Mouse (Mus musculus): ENCODE data around the gene Maz. TPM values are rescaled to one million over a fixed set of nuclear protein-coding genes. Genes with fewer than 3 reads are reported as not detected.

Maz gene
- total RNA-seq, 1 experiment from 2014 or later: 49.3 TPM

DNA sequence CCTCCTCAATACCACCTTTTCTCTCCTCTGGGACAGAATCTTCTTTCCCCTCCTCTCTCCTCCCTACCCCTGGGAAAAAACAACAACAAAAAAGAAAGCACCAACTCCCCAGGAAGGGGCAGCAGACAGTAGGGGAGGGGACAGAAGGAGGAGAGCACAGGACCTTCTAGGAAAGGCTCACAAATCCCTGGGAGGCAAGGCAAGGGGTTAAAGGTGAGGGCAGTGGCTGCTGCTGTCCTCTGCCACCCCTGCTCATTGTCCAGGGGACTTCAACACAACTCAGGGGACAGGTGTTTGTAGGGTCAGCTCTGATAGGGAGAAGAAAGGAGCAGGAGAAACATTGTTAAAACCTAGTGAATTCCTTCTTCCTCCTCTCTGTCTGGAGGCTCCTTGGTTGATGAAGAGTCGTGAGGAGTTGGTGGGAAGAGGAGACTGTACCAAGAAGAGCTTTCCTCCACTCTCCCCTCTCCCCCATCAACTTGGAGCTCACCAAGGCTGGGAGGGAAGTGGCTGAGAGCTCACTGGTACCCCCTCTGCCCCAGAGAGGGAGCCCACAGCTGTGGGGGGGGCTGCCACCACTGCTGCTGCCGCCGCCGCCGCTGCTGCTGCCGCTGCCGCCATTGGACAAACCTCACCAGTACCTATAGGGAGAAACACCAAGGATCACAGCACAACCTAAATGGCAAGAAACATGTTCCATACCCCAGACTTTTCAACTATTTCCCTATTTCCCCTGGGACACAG lies 4.1 kb downstream of the Maz start:
- no peak for ATAC-seq (ENCODE audit: extremely low read depth, insufficient number of reproducible peaks, low FRiP score, poor library complexity, severe bottlenecking)

DNA sequence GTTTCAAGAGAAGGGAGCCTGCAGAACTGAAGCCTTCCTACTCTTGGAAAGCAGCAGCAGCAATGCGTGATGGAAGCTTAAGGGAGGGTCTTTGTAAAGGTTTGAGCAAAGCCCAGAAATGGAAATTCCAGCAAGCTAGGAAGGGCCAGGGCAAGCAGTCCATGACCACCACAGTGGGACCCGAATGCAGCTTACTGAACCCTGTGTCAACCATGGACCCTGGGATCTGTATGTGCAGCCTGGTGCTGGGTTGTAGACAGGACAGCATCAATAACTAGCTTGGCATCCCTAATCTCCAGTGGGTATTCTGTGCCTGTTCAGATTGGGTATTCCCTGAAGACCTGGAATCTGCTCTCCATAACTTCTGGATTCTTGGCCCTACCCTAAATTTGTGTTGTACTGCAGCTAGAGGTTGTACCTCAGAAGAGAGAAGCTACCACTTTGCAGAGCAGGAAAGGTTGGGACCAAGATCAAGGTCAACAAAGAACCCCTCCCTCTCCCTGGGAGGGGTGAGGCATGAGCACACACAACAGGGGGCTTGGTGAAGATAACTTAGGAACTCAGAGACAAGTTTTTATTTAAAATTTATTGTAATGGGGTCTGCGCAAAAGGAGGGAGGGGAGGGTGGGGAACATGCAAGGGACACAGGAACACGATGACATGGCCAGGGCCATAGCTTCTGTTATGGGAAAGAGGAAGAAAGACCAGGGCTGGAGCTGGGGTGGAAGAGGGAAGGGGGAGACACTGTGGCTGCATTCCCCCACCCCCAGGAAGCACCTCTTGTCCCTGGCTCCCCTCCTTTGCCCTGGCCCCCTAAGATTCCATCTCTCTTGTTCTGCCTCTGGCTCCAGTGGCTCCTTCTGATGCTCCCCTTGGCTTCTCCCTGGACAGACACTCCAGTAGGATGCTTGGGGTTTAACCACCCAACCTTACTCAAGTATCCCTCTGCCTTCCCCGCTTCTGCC lies 5.0 kb downstream of the Maz start:
- no peak for ATAC-seq (ENCODE audit: extremely low read depth, insufficient number of reproducible peaks, low FRiP score, poor library complexity, severe bottlenecking)

DNA sequence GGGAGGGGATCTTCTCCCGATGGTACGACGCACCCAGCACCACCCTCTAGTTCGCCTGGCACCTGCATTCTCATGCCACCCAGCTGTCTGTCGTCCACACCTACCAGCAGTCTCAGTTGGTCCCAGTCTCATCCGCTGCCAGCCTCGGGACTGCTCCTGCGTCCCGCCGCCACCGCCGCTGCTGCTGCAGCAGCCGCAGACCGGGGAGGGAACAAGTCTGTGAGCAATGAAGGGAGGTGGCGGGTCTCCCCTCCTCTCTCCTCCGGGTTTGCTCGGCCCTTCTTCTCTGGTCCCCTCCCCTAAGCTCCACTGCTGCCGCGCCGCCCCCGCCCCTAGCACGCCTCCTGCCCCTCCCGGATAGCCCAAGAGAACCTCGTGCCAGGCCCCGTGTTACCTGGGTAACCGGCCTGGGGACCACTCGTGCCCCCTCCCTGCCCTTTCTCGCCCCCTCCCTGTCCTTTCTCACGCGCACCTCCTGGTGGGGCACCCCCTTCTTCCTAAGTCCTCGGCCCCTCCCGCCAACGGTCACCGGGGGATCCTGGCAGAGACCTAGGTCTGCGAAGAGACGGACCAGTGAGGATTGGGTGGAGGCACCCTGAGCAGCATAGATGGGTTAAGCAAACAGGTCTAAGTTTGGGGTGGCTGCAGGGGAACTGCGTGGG lies 5.8 kb downstream of the Maz start, which contains the start of the genes Gm42742 and Prrt2:
Gene Gm42742 (minus strand): TSS at position 197 of the 662 bp plus-strand sequence.
Gene Prrt2 (minus strand): TSS at position 311 of the 662 bp plus-strand sequence.
- ATAC-seq (ENCODE audit: extremely low read depth, insufficient number of reproducible peaks, low FRiP score, poor library complexity, severe bottlenecking): no peak

DNA sequence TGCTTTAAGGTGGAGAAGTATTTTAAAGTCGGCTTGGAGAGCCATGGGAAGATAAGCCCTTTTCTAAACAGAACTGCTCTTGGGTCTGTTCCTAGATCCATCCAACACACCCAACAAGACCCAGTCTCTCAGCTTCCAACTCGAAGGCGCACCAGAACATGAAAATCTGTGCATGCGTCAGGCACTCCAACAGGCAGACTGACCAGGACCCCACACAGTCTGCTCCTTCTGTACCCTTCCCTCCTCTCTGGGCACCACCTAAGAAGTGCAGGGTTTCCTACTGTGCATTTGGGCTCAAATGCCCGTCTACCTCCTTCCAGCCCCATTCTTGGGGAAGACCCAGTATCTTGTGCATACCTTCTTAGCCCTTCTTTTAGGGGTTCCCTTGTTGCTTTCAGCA lies 6.3 kb downstream of the Maz start:
- ATAC-seq (ENCODE audit: extremely low read depth, insufficient number of reproducible peaks, low FRiP score, poor library complexity, severe bottlenecking): no peak

DNA sequence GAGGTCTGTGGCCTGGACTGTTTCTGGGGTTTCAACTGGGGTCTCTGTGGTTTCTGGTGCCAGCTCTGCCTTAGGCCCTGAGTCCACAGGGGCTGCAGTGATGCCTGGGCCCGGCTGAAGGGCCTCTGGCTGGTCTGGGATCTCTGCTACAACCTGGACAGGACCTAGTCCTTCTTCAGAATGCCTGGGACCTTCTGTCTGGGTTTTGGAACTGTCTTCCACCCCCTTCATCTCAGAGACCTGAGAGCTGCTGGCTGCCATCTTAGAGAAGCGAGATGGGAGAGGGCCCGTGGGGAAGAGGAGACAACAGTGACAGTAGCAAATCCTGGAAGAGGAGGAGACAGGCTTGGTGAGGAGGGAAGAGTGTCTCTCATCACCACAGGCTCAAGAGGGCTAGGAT lies 6.8 kb downstream of the Maz start:
- ATAC-seq (ENCODE audit: extremely low read depth, insufficient number of reproducible peaks, low FRiP score, poor library complexity, severe bottlenecking): no peak

DNA sequence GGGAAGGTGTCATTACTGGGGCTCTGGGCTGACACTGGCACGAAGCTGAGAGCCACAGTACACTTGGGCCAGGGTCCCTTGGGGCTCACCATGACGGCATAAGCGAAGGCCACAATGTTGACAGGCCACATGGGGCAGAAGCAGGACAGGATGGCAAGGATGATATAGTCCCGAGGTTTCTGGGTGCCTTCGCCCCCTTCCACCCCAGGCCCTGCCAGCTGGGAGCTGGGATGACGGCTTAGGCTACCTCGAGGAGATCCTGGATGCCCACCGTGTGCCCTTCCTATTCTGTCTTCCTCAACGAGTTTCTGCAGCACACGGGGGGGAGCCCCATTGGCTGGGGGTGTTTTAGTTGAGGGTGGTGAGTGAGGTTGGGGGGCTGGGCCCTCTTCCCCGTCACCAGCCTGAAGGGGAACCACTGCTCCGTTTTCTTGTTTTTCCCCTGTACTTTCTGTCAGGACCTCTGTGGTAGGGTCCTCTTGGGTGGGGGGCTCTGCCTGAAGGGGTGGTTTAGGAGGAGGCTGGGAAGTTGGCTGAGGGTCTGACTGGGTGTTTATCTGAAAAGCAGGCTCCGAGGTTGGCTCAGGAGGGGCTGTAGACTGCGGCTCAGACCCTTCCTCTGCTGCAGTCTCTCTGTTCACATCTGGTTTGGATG lies 7.4 kb downstream of the Maz start:
- no peak for ATAC-seq (ENCODE audit: extremely low read depth, insufficient number of reproducible peaks, low FRiP score, poor library complexity, severe bottlenecking)

DNA sequence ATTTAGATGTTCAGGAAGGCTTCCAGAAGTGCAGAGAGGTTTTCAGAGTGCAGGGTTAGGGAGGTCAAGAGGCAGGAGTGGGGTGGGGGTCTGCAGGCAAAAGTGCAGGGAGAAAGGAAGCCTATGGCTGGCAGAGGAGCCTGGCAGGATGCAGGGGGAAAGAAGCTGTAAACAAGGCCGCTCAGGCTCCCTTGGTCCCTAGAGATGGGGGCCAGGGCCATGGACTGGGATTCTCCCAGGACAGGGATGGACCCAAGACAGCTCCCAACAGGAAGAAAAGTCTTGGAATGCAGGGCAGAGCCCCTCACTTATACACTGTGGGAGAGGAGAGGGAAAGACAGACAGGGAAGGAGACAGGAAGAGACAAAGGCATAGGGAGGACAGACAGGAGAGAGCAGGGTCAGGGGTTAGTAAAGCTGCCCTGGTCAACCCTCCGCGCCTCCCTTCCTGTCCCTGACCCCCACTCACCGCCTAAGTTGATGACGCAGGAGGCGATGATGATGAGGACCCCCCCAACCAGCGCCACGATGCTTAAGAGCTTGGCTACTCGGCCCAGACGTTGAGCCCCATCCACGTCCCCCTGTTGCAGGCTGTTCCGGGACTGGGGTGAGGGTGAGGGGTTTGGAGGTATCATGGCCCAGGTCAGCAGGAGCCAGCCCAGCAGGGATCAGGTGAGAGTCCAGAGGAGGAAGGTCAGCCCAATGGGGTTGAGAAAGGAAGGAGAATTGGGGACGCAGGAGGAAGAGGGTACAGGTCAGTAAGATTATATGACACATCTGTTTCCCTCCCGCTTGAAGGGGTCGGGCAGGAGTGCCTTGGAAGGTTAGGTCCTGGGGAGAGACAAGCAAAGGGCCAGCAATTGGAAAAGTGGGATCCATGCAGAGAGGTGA lies 8.2 kb downstream of the Maz start:
- no peak for ATAC-seq (ENCODE audit: extremely low read depth, insufficient number of reproducible peaks, low FRiP score, poor library complexity, severe bottlenecking)

DNA sequence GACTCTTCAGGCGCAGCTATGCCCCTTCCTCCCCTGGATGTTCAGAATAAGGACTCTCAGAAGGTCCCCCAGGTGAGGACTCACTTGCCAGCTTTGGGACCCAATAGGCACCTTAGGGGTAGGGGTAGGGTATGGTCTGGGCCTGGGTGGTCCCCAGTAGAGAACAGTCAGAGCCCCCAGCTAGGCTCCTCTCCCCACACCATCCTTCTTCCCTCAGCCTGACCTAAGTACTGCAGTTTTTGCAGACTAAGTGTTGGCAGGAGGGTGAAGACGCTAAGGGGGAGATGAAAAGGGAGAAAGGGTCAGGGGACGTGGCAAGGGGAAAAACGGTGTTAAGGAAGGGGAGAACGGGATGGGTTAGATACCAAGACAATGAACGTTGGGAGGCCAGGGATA lies 8.9 kb downstream of the Maz start:
- ATAC-seq (ENCODE audit: extremely low read depth, insufficient number of reproducible peaks, low FRiP score, poor library complexity, severe bottlenecking): no peak

DNA sequence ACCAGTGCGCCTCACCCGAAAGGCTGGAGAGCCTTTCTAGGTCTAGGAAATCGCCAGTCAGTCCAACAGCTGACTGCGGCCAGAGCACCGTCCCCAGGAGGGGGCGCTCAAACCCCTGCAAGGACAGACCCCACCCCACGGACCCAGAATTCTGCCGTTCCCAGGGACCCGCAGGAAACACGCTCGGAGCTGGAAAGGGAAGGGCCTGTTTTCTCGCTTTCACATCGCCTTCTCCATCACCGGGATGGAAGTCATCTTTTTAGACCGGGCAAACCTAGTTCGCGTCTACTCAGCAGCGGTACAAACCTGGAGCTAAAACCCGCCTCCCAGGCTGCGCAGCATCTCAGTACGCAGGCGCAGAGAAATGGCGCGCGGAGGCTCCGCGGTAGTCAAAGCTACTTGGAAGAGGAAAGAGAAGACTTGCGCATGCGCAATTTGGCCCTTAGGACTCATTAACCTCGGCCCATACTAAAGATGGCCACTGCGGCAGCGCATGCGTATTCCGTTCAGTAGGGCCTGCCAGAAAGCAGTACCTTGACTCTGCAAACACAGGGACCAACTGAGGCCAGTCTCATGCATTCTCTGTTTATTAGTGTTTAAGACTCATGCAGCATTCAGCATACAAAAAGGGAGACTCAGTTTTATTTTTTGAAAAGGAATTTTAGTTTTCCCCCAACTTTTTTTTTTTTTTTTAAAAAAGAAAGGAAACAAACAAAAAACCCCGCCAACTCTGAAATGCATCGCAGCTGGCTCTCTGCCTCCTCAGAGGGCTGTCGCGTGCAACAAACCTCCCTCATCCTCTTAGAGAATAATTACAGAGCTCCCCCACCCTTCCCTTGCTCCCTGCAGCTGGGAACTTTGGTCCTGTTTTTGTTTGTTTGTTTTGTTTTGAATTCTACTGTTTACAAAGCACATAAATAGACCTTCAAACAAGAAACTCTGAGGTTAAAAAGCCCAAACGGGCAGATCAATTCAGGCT lies 9.6 kb downstream of the Maz start, which contains the start of gene Pagr1a:
Gene Pagr1a (minus strand): TSS at position 382 of the 979 bp plus-strand sequence.
- ATAC-seq (ENCODE audit: extremely low read depth, insufficient number of reproducible peaks, low FRiP score, poor library complexity, severe bottlenecking): peak; percentile 74

DNA sequence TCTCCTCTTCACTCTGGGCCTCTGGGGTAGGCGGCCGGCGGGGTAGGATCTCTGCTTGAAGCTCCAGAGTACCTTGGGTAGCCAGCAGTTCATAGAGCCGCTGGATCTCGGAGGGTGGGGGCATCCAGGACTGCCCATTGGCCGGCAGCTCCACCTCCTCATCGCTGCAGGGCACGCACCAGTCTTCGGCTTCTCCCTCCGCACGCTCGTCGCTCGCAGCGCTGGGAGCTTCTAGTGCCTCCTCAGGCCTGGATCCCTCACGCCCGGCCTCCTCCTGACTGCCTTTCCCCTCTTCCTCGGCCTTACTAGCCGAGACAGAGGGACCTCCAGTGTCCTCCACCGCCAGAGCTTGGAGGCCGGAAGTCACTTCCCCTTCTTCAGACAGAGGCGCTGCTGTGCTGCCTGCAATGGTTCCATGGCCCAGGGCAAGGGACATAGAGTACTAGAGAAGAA lies 10.3 kb downstream of the Maz start:
- ATAC-seq (ENCODE audit: extremely low read depth, insufficient number of reproducible peaks, low FRiP score, poor library complexity, severe bottlenecking): peak; percentile 14; the same call in 1 of the 2 replicates

DNA sequence TGATC lies 10.6 kb downstream of the Maz start, which contains the start of gene Pagr1b:
Gene Pagr1b (minus strand): TSS at position 4 of the 5 bp plus-strand sequence.
- ATAC-seq (ENCODE audit: extremely low read depth, insufficient number of reproducible peaks, low FRiP score, poor library complexity, severe bottlenecking): no peak

DNA sequence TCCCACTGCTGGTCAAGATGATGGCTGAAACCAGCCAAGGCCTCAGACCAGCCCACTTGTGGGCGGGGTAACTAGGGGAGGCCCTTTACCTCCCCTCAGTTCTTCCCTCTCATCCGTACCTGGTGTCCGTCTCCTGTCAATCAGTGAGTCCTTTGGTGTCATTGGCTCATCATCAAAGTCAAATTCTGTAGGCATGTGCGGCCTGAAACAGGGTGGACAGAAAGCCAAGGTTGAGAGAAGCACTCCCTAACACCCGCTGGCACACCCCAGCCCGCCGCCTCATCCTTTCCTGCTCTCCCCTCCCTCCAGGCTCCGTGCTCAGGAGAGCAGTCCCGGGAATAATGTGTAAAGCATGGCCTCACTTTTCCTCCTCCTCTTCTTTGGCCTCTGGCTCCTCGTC lies 10.8 kb downstream of the Maz start:
- peak; percentile 35; the same call in 1 of the 2 replicates for ATAC-seq (ENCODE audit: extremely low read depth, insufficient number of reproducible peaks, low FRiP score, poor library complexity, severe bottlenecking)

DNA sequence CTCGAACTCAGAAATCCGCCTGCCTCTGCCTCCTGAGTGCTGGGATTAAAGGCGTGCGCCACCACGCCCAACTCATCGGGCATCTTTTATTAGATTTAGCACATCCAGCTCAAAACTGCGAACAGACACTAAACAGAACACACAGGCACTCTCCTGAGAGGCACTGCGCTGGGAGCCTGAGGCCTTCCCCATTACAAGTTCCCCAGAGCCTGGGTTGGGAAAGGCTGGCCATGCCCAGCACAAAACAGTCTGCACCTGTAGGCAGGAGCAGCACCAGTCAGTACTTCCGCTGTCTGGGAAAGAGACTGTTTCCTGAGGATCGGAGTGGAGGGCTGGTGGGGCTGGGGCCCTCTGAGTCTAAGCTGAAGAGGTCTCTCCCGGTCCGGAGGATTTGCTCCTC lies 11.8 kb downstream of the Maz start:
- ATAC-seq (ENCODE audit: extremely low read depth, insufficient number of reproducible peaks, low FRiP score, poor library complexity, severe bottlenecking): no peak

DNA sequence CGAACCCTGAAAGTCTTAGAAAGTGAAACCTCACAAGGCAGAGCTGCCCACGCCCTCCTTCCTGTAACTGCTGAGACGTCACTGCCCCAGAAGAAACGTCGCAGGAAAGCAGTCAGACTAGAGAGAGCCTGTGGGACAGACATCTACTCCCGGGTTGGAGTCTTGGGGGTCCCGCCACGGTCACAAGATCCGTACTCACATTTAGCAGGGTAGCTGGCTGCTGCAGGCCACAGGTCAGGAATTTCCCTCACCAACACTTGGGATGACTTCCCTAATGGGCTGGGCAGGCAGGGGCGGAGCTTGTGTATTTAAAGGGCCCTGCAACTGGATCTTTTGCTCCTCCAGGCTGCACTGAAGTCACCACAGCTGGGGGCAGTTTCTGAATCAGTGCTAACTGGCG lies 12.5 kb downstream of the Maz start, which contains the start of gene Mvp:
Gene Mvp (minus strand): TSS at position 302 of the 400 bp plus-strand sequence.
- ATAC-seq (ENCODE audit: extremely low read depth, insufficient number of reproducible peaks, low FRiP score, poor library complexity, severe bottlenecking): peak; percentile 48

DNA sequence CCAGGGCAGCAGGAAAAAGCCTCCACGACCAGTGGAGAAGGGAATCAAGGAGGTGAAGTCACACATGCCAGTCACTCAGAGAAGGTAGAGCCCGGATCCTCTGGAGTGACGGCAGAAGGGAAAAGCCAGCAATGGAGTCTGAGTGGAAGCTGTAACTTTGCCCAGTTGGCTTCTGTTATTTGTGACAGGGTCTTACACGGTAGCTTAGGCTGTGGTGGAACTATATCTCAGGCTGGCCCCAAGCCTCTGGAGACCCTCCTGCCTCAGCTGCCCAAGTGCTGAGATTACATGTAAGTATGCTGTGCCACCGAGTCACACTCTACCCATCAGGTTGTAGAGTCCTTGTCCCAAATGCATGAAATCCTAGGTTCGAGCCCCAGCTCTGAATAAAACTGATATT lies 13.5 kb downstream of the Maz start:
- ATAC-seq (ENCODE audit: extremely low read depth, insufficient number of reproducible peaks, low FRiP score, poor library complexity, severe bottlenecking): no peak

DNA sequence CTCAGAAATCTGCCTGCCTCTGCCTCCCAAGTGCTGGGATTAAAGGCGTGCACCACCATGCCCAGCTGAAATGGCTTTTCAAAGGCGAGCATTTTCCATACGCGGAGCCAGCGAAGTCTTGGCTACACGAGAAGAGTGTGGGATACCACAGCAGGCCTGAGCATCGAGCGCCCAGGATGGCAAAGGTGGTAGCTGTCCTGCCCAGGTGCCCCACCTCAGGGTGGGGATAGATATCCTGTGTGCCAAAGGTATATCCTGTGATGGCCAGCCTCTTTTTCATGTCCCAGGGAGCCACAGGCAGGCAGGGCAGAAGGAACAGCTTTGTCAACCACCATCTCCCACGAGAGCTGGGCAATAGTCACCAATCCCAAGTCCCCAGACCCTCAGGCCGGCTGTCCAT lies 14.0 kb downstream of the Maz start:
- ATAC-seq (ENCODE audit: extremely low read depth, insufficient number of reproducible peaks, low FRiP score, poor library complexity, severe bottlenecking): no peak

DNA sequence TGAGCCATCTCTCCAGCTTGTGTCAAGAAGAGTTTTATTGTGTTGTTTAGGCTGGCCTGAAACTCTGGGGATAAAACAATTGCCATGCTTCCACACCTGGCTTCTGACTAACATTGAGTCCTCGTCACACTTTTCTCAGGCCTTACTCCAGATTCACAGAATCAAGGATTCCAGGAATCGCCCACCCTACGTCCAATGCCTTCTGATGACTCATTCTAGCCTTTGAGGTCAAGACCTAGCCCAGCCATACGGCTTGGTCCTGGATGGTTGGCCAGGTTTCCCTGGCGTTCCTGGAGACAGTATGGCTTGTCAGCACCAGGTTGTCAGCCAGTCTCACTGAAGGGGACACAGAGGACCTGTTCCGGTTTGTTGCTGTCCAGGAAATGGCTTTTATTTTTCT lies 14.5 kb downstream of the Maz start:
- ATAC-seq (ENCODE audit: extremely low read depth, insufficient number of reproducible peaks, low FRiP score, poor library complexity, severe bottlenecking): no peak
